Mouse (Mus musculus): ENCODE data around the gene Tspan8. TPM values are rescaled to one million over a fixed set of nuclear protein-coding genes. Genes with fewer than 3 reads are reported as not detected.
"Not testable (repeated sequence)": the region's sequence is repeated elsewhere in the genome, so short reads cannot be mapped to it uniquely, and the experiment has no call there.

Gene Tspan8
- polyA plus RNA-seq, 1 experiment from 2014 or later: 3.1 TPM

DNA sequence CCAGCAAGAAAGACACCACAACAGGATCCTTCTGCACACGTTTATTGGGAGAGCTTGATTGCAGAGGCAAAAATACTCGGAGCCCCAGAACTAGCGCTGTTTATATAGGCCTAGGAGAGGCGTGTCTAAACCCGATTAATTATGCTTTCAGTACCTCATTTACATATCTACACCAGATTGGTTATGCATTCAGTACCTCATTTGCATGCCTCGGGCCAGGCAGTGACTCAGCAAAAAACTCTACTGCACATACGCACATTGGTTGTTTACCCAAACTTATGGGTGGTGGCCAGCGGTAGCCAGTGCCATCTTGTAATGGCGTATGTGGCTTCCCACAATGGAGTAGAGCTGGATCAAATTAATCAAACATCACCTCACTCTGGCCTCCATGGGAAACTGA lies 13.6 kb upstream of the Tspan8 start:
- H3K36me3 ChIP-seq; H3K4me2 ChIP-seq; H3K9ac ChIP-seq; H3K27me3 ChIP-seq (replicated peaks); H3K4me3 ChIP-seq; H3K4me1 ChIP-seq (replicated peaks); ATAC-seq (ENCODE audit: insufficient number of reproducible peaks, low FRiP score); H3K9me3 ChIP-seq (replicated peaks); H3K27ac ChIP-seq (ENCODE audit: poor library complexity, severe bottlenecking): not testable (repeated sequence)
- 92% methylated on average over 9 of the region's 9 CpGs for WGBS

DNA sequence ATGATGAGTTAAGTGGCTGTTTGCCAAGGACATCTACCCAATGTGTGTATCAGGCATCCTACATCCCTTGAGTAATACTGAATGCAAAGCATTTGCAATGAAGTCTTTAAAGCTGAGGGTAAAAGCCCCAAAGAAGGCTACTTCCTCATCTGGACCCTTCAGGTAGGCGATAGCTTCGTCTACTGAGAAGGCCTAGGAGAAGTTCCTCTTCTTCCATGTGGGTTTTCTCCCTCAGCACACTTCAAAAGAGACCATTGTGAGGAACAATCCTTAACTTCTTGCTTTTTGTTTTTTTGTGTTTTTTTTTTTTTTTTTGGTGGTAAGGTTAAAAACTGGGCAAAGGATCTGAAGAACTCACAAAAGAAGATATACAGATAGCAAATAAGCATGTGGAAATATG lies 12.9 kb upstream of the Tspan8 start:
- Histone ChIP-seq H3K4me3 (no peak overlapping the region), H3K36me3 (no peaks in the 10 kb centered on the region), H3K4me2 (no peak overlapping the region), H3K27me3 (replicated peaks) (no peaks in the 10 kb centered on the region), H3K9ac (no peak overlapping the region), H3K4me1 (replicated peaks) (no peaks in the 10 kb centered on the region), H3K9me3 (replicated peaks) (no peaks in the 10 kb centered on the region), H3K27ac (ENCODE audit: poor library complexity, severe bottlenecking) (no peak overlapping the region)
- WGBS: 87% methylated on average over 2 of the region's 2 CpGs
- ATAC-seq (ENCODE audit: insufficient number of reproducible peaks, low FRiP score): no peak

DNA sequence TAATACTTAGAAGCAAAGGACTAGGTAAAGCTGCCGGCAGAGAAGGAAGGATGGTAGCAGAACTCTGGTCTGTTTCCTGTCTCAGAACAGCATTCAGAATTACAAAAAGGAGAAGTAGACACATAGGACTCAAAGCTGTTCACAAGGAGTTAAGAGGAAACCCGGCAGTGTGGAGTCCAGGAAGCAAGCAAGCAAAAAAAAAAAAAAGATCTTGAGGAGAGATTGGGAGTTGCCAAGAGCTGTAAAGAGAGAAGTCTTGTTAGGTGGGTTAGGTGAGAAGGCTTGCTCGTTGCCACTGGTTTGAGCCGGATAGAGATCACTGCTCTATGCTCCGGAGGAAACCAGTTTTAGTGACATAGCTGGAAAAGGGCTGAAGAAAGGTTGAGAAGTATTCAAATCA lies 10.6 kb upstream of the Tspan8 start:
- no peak overlapping the region for H3K9ac ChIP-seq
- no peak overlapping the region for H3K4me2 ChIP-seq
- WGBS: 68% methylated on average over 5 of the region's 5 CpGs
- H3K4me3 ChIP-seq: no peak overlapping the region
- H3K4me1 ChIP-seq (replicated peaks): no peaks in the 10 kb centered on the region
- H3K27me3 ChIP-seq (replicated peaks): no peaks in the 10 kb centered on the region
- H3K27ac ChIP-seq (ENCODE audit: poor library complexity, severe bottlenecking): no peak overlapping the region
- ATAC-seq (ENCODE audit: insufficient number of reproducible peaks, low FRiP score): no peak
- H3K9me3 ChIP-seq (replicated peaks): no peaks in the 10 kb centered on the region
- H3K36me3 ChIP-seq: no peaks in the 10 kb centered on the region

DNA sequence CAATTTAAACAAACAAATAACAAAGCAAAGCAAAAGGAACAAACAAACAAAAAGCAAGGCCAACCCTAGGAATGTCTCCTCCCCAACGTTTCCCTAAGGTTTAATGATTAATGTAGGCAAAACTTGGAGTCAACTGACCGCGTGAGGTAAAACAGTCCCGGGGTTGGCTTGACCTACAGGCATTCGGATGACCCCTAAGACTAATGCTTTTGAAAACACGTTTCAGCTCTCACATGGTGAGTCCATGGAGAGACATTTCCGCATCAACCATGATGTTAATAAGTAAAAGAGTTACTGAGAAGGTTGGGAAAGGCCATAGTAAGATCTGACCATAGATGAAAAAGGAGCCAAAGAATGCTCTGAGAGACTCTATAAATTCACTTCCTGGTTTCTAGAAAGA lies 7.5 kb upstream of the Tspan8 start:
- H3K9ac ChIP-seq: no peak overlapping the region
- no peaks in the 10 kb centered on the region for H3K4me1 ChIP-seq (replicated peaks)
- 77% methylated on average over 7 of the region's 7 CpGs for WGBS
- H3K4me2 ChIP-seq: no peak overlapping the region
- no peaks in the 10 kb centered on the region for H3K27me3 ChIP-seq (replicated peaks)
- no peaks in the 10 kb centered on the region for H3K36me3 ChIP-seq
- H3K9me3 ChIP-seq (replicated peaks): no peaks in the 10 kb centered on the region
- no peak overlapping the region for H3K4me3 ChIP-seq
- ATAC-seq (ENCODE audit: insufficient number of reproducible peaks, low FRiP score): no peak
- no peak overlapping the region for H3K27ac ChIP-seq (ENCODE audit: poor library complexity, severe bottlenecking)

DNA sequence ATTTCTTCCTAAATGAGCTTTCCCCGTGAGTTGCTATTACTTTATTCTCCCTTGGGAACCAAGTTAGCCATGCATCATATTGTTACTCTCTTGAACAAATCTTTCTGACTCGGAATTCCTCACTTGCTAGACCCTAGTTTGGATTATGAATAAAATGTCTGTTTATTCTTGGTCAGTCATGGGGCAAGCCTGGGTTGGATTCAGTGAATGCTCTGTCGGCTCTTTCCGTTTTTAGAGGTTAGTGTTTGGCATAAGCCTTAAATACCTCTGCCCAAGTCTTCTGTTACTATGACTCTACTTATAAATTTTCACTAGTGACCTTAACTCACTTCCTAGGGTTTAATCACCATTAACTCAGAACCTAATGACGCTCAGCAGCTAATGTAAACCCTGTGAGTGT lies 5.1 kb upstream of the Tspan8 start:
- Histone ChIP-seq H3K4me2 (no peak overlapping the region), H3K4me3 (no peak overlapping the region), H3K27me3 (replicated peaks) (no peaks in the 10 kb centered on the region), H3K27ac (ENCODE audit: poor library complexity, severe bottlenecking) (no peak overlapping the region), H3K36me3 (no peaks in the 10 kb centered on the region), H3K4me1 (replicated peaks) (no peaks in the 10 kb centered on the region), H3K9me3 (replicated peaks) (no peaks in the 10 kb centered on the region), H3K9ac (no peak overlapping the region)
- WGBS: 68% methylated on average over 5 of the region's 5 CpGs
- ATAC-seq (ENCODE audit: insufficient number of reproducible peaks, low FRiP score): no peak

DNA sequence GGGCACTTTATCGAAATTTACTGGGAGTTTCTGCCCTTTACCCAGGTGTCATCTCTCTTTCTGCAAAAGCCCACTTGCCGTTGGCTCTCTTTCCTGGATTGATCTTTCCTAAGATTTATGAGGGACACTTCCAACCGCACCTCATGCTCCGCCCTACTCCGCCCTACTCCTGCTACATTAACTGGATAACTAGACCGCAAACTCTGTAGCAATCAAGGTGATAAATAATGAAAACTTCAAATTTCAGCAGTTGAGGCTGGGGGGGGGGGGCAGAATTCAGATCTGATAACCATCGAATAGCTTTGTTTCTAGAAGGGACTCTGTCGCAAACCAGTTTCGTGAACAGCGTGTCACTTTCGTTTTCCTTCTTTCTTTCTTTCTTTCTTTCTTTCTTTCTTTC lies 1.8 kb upstream of the Tspan8 start:
- Histone ChIP-seq H3K27me3 (replicated peaks) (no peaks in the 10 kb centered on the region), H3K4me2 (no peak overlapping the region), H3K9ac (no peak overlapping the region), H3K36me3 (no peaks in the 10 kb centered on the region), H3K27ac (ENCODE audit: poor library complexity, severe bottlenecking) (no peak overlapping the region), H3K4me1 (replicated peaks) (peaks cover 5% of the 10 kb centered on the region), H3K4me3 (no peak overlapping the region), H3K9me3 (replicated peaks) (no peaks in the 10 kb centered on the region)
- WGBS: 92% methylated on average over 11 of the region's 11 CpGs
- ATAC-seq (ENCODE audit: insufficient number of reproducible peaks, low FRiP score): no peak

DNA sequence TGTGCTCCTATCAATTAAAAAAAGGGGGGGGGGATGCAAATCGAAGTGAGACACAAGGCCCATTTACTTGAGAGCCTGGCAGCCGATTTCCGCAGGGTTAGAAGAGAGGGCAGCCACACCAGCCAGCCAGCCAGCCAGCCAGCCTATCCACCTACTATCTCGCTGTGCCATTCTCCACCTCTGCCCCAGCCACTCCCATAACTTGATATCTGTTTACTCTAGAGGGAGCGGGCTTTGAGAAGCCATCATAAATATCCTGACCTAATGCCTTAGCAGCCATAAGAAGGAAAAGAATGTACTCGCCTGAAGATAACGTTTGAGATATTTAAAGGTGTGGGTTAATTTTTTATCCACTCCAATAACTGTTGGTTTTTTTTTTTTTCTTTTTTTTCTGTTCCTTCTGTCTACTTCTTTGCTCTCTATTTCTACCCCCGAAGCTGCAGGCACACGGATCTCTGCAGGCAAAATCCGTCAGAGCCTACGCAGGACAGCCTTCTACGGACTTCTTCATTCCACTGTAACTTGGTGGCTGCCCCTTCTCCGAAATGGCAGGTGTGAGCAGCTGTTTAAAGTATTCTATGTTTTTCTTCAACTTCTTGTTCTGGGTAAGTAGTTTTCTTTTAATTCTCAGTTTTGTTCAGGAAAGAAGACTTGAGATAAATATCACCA lies 558 bp downstream of the Tspan8 start:
- Histone ChIP-seq H3K9ac (no peak overlapping the region), H3K36me3 (no peaks in the 10 kb centered on the region), H3K27ac (ENCODE audit: poor library complexity, severe bottlenecking) (no peak overlapping the region), H3K4me2 (peak overlapping the region; percentile 33; the same call in 1 of the 2 replicates), H3K27me3 (replicated peaks) (no peaks in the 10 kb centered on the region), H3K9me3 (replicated peaks) (no peaks in the 10 kb centered on the region), H3K4me1 (replicated peaks) (peaks cover 8% of the 10 kb centered on the region), H3K4me3 (no peak overlapping the region)
- peak; percentile 85; the same call in 1 of the 2 replicates for ATAC-seq (ENCODE audit: insufficient number of reproducible peaks, low FRiP score)
- 40% methylated on average over 13 of the region's 13 CpGs for WGBS

DNA sequence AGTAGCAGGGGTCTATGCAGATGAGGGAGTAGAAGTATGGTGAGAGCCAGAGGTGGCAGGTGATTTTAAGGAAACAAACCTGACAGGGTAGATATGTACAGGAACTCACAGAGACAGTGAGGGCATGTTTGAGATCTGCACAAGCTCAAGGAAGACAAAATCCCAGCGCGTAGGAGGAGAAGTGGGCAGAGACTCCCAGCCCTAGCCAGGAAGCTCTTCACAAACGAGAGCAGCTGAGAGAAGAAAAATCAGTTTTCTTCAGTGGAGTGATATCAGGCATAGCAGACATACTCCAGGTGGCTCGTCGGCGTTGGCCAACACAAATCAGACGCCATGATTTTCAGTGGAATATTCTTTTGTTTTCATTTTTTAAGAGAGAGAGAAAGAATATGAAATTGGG lies 8.7 kb downstream of the Tspan8 start:
- no peak overlapping the region for H3K4me2 ChIP-seq
- no peak for ATAC-seq (ENCODE audit: insufficient number of reproducible peaks, low FRiP score)
- no peaks in the 10 kb centered on the region for H3K27me3 ChIP-seq (replicated peaks)
- H3K27ac ChIP-seq (ENCODE audit: poor library complexity, severe bottlenecking): no peak overlapping the region
- H3K9me3 ChIP-seq (replicated peaks): no peaks in the 10 kb centered on the region
- no peak overlapping the region for H3K9ac ChIP-seq
- 0 out of 2 replicates have a peak, but pooled peaks cover 2% of the 10 kb centered on the region for H3K4me1 ChIP-seq (replicated peaks)
- WGBS: 44% methylated on average over 7 of the region's 7 CpGs
- H3K4me3 ChIP-seq: no peak overlapping the region
- no peaks in the 10 kb centered on the region for H3K36me3 ChIP-seq

DNA sequence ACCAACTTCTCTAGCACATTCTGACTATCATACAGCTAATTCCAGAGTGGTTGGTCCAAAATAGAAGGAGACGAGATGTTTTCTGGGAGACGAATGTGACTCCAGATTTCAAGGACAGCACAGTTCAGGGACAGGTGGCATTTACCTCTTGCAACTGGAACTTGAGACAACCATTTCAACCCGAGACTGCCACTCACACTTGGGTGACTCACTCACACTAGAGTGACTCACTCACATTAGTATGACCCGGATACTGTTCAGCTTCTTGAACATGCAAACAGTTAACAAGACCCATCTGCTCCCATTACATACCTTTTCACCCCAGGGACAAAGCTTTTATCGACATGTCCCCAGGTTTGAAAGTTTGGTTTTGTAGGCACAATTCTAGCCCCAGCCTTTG lies 12.2 kb downstream of the Tspan8 start:
- Histone ChIP-seq H3K9me3 (replicated peaks) (no peaks in the 10 kb centered on the region), H3K4me1 (replicated peaks) (no peaks in the 10 kb centered on the region), H3K4me2 (no peak overlapping the region), H3K27me3 (replicated peaks) (no peaks in the 10 kb centered on the region), H3K27ac (ENCODE audit: poor library complexity, severe bottlenecking) (no peak overlapping the region), H3K4me3 (no peak overlapping the region), H3K36me3 (no peaks in the 10 kb centered on the region), H3K9ac (no peak overlapping the region)
- 78% methylated on average over 5 of the region's 5 CpGs for WGBS
- ATAC-seq (ENCODE audit: insufficient number of reproducible peaks, low FRiP score): no peak

DNA sequence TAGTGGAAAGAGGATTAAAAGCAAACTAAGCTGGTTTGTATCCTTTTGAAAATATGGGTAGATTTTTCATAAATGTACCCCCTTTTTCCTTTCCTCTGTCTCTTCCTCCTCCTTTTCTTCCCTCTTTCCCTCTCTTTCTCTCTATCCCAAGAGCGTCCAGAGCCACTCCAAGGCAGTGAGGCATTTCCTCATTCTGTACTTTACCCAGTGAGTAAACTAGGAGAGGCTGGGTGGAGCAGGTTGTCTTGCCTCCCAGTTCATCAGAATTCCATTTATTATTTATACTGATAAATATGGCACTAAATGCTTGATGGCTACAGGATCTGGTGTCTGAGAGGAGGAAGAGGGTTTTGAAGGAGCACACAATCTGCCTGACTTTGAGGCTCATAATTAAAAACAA lies 13.1 kb downstream of the Tspan8 start:
- Histone ChIP-seq H3K4me3 (no peak overlapping the region), H3K27ac (ENCODE audit: poor library complexity, severe bottlenecking) (no peak overlapping the region), H3K27me3 (replicated peaks) (no peaks in the 10 kb centered on the region), H3K4me1 (replicated peaks) (no peaks in the 10 kb centered on the region), H3K9me3 (replicated peaks) (no peaks in the 10 kb centered on the region), H3K9ac (no peak overlapping the region), H3K4me2 (no peak overlapping the region), H3K36me3 (no peaks in the 10 kb centered on the region)
- no peak for ATAC-seq (ENCODE audit: insufficient number of reproducible peaks, low FRiP score)
- WGBS: 65% methylated on average over 1 of the region's 1 CpGs

DNA sequence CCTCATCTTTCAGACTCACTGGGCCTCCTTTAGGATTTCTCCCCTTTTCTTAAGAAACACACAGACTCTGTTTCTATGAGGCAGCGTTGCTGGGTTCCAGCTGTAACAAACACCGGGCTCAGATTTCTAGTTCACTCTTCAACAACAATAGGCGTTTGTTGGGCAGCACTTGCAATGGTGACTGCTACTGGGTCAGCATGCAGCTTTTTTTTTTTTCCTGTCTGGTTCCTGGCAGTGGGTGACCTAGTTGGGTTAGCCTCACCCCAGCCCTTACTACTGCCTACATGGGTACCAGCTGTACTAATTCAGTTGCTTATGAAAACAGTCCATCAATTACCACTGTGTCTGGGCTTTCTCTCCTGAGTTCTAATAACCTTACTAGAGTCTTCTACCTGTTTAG lies 14.1 kb downstream of the Tspan8 start:
- no peak for ATAC-seq (ENCODE audit: insufficient number of reproducible peaks, low FRiP score)
- Histone ChIP-seq H3K36me3 (no peaks in the 10 kb centered on the region), H3K9me3 (replicated peaks) (no peaks in the 10 kb centered on the region), H3K27ac (ENCODE audit: poor library complexity, severe bottlenecking) (no peak overlapping the region), H3K4me2 (no peak overlapping the region), H3K9ac (no peak overlapping the region), H3K27me3 (replicated peaks) (no peaks in the 10 kb centered on the region), H3K4me3 (no peak overlapping the region), H3K4me1 (replicated peaks) (no peaks in the 10 kb centered on the region)
- 57% methylated on average over 3 of the region's 3 CpGs for WGBS

DNA sequence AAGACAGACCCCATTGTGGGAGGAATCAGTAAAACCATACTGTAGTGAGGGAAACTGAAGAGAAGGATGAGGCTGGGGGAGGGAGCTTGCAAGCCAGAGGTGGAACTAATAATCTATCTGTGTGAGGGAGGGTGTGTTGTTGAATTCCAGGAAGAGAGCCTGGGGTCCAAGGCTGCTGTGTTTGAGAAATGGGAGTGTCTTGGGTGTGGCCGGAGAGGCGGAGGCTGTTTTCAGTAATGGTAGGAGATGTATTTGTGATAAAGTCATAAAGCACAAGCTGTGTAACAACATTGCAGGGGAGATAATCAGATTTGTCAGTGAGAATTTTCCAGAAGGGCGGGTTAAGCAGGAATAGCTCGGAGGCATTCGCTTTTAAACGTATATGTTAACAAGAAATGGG lies 17.4 kb downstream of the Tspan8 start:
- Histone ChIP-seq H3K36me3 (no peaks in the 10 kb centered on the region), H3K4me2 (no peak overlapping the region), H3K4me1 (replicated peaks) (no peaks in the 10 kb centered on the region), H3K4me3 (no peak overlapping the region), H3K9ac (no peak overlapping the region), H3K9me3 (replicated peaks) (0 out of 2 replicates have a peak, but pooled peaks cover 6% of the 10 kb centered on the region), H3K27ac (ENCODE audit: poor library complexity, severe bottlenecking) (no peak overlapping the region), H3K27me3 (replicated peaks) (no peaks in the 10 kb centered on the region)
- WGBS: 88% methylated on average over 6 of the region's 6 CpGs
- no peak for ATAC-seq (ENCODE audit: insufficient number of reproducible peaks, low FRiP score)

Data from heart, embryonic 12.5 days (tissue).